Mouse (Mus musculus): ENCODE results near the gene Pik3r6. TPM values are rescaled to one million over a fixed set of nuclear protein-coding genes. Genes with fewer than 3 reads are reported as not detected.

The Pik3r6 gene
- polyA plus RNA-seq, 2 experiments: 1.3 to 1.5 TPM

GRCm38 (mm10) chr11:68579462-68579881, 76.7 kb downstream of the Pik3r6 start:
- H3K27me3 ChIP-seq (ENCODE audit: control insufficient read depth, insufficient read depth, low read length): no peaks in the 10 kb centered on the region
- H3K27ac ChIP-seq: no peak overlapping the region
- H3K9me3 ChIP-seq (ENCODE audit: control insufficient read depth, low read length): no peaks in the 10 kb centered on the region
- DNase-seq (ENCODE audit: low read depth in 3 of 3, low spot score in 3 of 3) (no peak), ATAC-seq (ENCODE audit: insufficient read depth) (no peak)
- H3K36me3 ChIP-seq (replicated peaks; ENCODE audit: control insufficient read depth, insufficient read depth, low read depth): no peaks in the 10 kb centered on the region
- H3K4me3 ChIP-seq (ENCODE audit: insufficient read depth in 1 of 2, low read depth in 2 of 2, low read length in 2 of 2): no peak overlapping the region
- H3K4me2 ChIP-seq (ENCODE audit: low read depth): no peak overlapping the region
- TF ChIP-seq CTCF (IDR thresholded peaks at IDR 0.05; ENCODE audit: low read depth) (no peak), EP300 (IDR thresholded peaks at IDR 0.05; ENCODE audit: low read depth) (no peak)
- 42% methylated on average over 9 of the region's 9 CpGs for WGBS (ENCODE audit: insufficient replicate concordance)
- no peaks in the 10 kb centered on the region for H3K4me1 ChIP-seq (replicated peaks; ENCODE audit: control insufficient read depth in 2 of 2, insufficient read depth in 2 of 2, low read length in 1 of 2)
- H3K9ac ChIP-seq (replicated peaks): no peak overlapping the region

GRCm38 (mm10) chr11:68580566-68580965, 77.7 kb downstream of the Pik3r6 start:
- H3K27ac ChIP-seq: no peak overlapping the region
- no peak for DNase-seq (ENCODE audit: low read depth in 3 of 3, low spot score in 3 of 3)
- 44% methylated on average over 6 of the region's 6 CpGs for WGBS (ENCODE audit: insufficient replicate concordance)
- no peaks in the 10 kb centered on the region for H3K27me3 ChIP-seq (ENCODE audit: control insufficient read depth, insufficient read depth, low read length)
- no peaks in the 10 kb centered on the region for H3K9me3 ChIP-seq (ENCODE audit: control insufficient read depth, low read length)
- no peak overlapping the region for H3K9ac ChIP-seq (replicated peaks)
- no peaks in the 10 kb centered on the region for H3K36me3 ChIP-seq (replicated peaks; ENCODE audit: control insufficient read depth, insufficient read depth, low read depth)
- no peak overlapping the region for H3K4me2 ChIP-seq (ENCODE audit: low read depth)
- no peaks in the 10 kb centered on the region for H3K4me1 ChIP-seq (replicated peaks; ENCODE audit: control insufficient read depth in 2 of 2, insufficient read depth in 2 of 2, low read length in 1 of 2)
- no peak for ATAC-seq (ENCODE audit: insufficient read depth)
- H3K4me3 ChIP-seq (ENCODE audit: insufficient read depth in 1 of 2, low read depth in 2 of 2, low read length in 2 of 2): no peak overlapping the region
- TF ChIP-seq EP300 (IDR thresholded peaks at IDR 0.05; ENCODE audit: low read depth) (no peak), CTCF (IDR thresholded peaks at IDR 0.05; ENCODE audit: low read depth) (no peak)

- Histone ChIP-seq H3K4me2 (ENCODE audit: low read depth) (no peak overlapping the region), H3K27me3 (ENCODE audit: control insufficient read depth, insufficient read depth, low read length) (no peaks in the 10 kb centered on the region), H3K9me3 (ENCODE audit: control insufficient read depth, low read length) (no peaks in the 10 kb centered on the region), H3K36me3 (replicated peaks; ENCODE audit: control insufficient read depth, insufficient read depth, low read depth) (no peaks in the 10 kb centered on the region), H3K4me1 (replicated peaks; ENCODE audit: control insufficient read depth in 2 of 2, insufficient read depth in 2 of 2, low read length in 1 of 2) (no peaks in the 10 kb centered on the region), H3K27ac (no peak overlapping the region), H3K4me3 (ENCODE audit: insufficient read depth in 1 of 2, low read depth in 2 of 2, low read length in 2 of 2) (no peak overlapping the region), H3K9ac (replicated peaks) (no peak overlapping the region)
- ATAC-seq (ENCODE audit: insufficient read depth): no peak
- DNase-seq (ENCODE audit: low read depth in 3 of 3, low spot score in 3 of 3): no peak
- WGBS (ENCODE audit: insufficient replicate concordance): 79% methylated on average over 13 of the region's 13 CpGs
- TF ChIP-seq EP300 (IDR thresholded peaks at IDR 0.05; ENCODE audit: low read depth): no peak
- TF ChIP-seq CTCF (IDR thresholded peaks at IDR 0.05; ENCODE audit: low read depth): no peak
These were observed 80.4 kb downstream of the Pik3r6 start for GRCm38 (mm10) chr11:68583225-68583624.

- no peak overlapping the region for H3K27ac ChIP-seq
These were observed 81.2 kb downstream of the Pik3r6 start for GRCm38 (mm10) chr11:68583906-68584480.

GRCm38 (mm10) chr11:68585890-68586289, 83.1 kb downstream of the Pik3r6 start:
- ATAC-seq (ENCODE audit: insufficient read depth) (no peak), DNase-seq (ENCODE audit: low read depth in 3 of 3, low spot score in 3 of 3) (no peak)
- H3K27ac ChIP-seq: no peak overlapping the region
- no peaks in the 10 kb centered on the region for H3K9me3 ChIP-seq (ENCODE audit: control insufficient read depth, low read length)
- no peaks in the 10 kb centered on the region for H3K4me1 ChIP-seq (replicated peaks; ENCODE audit: control insufficient read depth in 2 of 2, insufficient read depth in 2 of 2, low read length in 1 of 2)
- TF ChIP-seq CTCF (IDR thresholded peaks at IDR 0.05; ENCODE audit: low read depth) (peak; percentile 58), EP300 (IDR thresholded peaks at IDR 0.05; ENCODE audit: low read depth) (no peak)
- no peak overlapping the region for H3K9ac ChIP-seq (replicated peaks)
- H3K4me3 ChIP-seq (ENCODE audit: insufficient read depth in 1 of 2, low read depth in 2 of 2, low read length in 2 of 2): no peak overlapping the region
- WGBS (ENCODE audit: insufficient replicate concordance): 15% methylated on average over 3 of the region's 3 CpGs
- no peak overlapping the region for H3K4me2 ChIP-seq (ENCODE audit: low read depth)
- no peaks in the 10 kb centered on the region for H3K27me3 ChIP-seq (ENCODE audit: control insufficient read depth, insufficient read depth, low read length)
- no peaks in the 10 kb centered on the region for H3K36me3 ChIP-seq (replicated peaks; ENCODE audit: control insufficient read depth, insufficient read depth, low read depth)

More at GRCm38 (mm10) chr11:68583906-68584480, 81.2 kb downstream of the Pik3r6 start:
- Histone ChIP-seq H3K4me1 (replicated peaks; ENCODE audit: control insufficient read depth in 2 of 2, insufficient read depth in 2 of 2, low read length in 1 of 2) (no peaks in the 10 kb centered on the region), H3K27me3 (ENCODE audit: control insufficient read depth, insufficient read depth, low read length) (no peaks in the 10 kb centered on the region), H3K9ac (replicated peaks) (no peak overlapping the region), H3K36me3 (replicated peaks; ENCODE audit: control insufficient read depth, insufficient read depth, low read depth) (no peaks in the 10 kb centered on the region), H3K4me3 (ENCODE audit: insufficient read depth in 1 of 2, low read depth in 2 of 2, low read length in 2 of 2) (no peak overlapping the region), H3K9me3 (ENCODE audit: control insufficient read depth, low read length) (no peaks in the 10 kb centered on the region), H3K4me2 (ENCODE audit: low read depth) (no peak overlapping the region)
- DNase-seq (ENCODE audit: low read depth in 3 of 3, low spot score in 3 of 3): no peak
- 60% methylated on average over 8 of the region's 8 CpGs for WGBS (ENCODE audit: insufficient replicate concordance)
- TF ChIP-seq CTCF (IDR thresholded peaks at IDR 0.05; ENCODE audit: low read depth): no peak
- TF ChIP-seq EP300 (IDR thresholded peaks at IDR 0.05; ENCODE audit: low read depth): no peak
- no peak for ATAC-seq (ENCODE audit: insufficient read depth)
